Mouse (Mus musculus) R1 (cell line): ENCODE results near the gene Glipr1.
A peak's percentile ranks its signal among the peaks of the same experiment; 100 is the strongest.
"Not testable (repeated sequence)": the region's sequence is repeated elsewhere in the genome, so short reads cannot be mapped to it uniquely, and the experiment has no call there.

Experiments used
- DNase-seq: peaks from one replicate; pipeline ENCODE4 v3.0.0-alpha.2; 2018; ENCODE audit warnings: low read depth, low spot score

Gene Glipr1

GRCm38 (mm10) chr10:112002544-112003215, at the start of gene Glipr1:
Gene Glipr1, minus strand, starts transcription at chr10:112002631.
- no peak for DNase-seq

GRCm38 (mm10) chr10:112051956-112052355, 49.5 kb upstream of the Glipr1 start:
- DNase-seq: not testable (repeated sequence)

- peak; percentile 37 for DNase-seq
Observed at GRCm38 (mm10) chr10:112051220-112051619, 48.8 kb upstream of the Glipr1 start.

GRCm38 (mm10) chr10:112044283-112044682, 41.9 kb upstream of the Glipr1 start:
- not testable (repeated sequence) for DNase-seq

- DNase-seq: not testable (repeated sequence)
Observed at GRCm38 (mm10) chr10:112043523-112043922, 41.1 kb upstream of the Glipr1 start.

GRCm38 (mm10) chr10:112028689-112029088, 26.3 kb upstream of the Glipr1 start:
- not testable (repeated sequence) for DNase-seq

GRCm38 (mm10) chr10:112023585-112023984, 21.2 kb upstream of the Glipr1 start:
- DNase-seq: no peak

GRCm38 (mm10) chr10:112009511-112009910, 7.1 kb upstream of the Glipr1 start:
- DNase-seq: not testable (repeated sequence)

GRCm38 (mm10) chr10:112001756-112002520, 493 bp downstream of the Glipr1 start:
- no peak for DNase-seq

- no peak for DNase-seq
Observed at GRCm38 (mm10) chr10:112001350-112001749, 1.1 kb downstream of the Glipr1 start.

GRCm38 (mm10) chr10:112000568-112000967, 1.9 kb downstream of the Glipr1 start:
- no peak for DNase-seq

GRCm38 (mm10) chr10:111999765-112000164, 2.7 kb downstream of the Glipr1 start:
- DNase-seq: no peak

- DNase-seq: no peak
Observed at GRCm38 (mm10) chr10:111997671-111998070, 4.8 kb downstream of the Glipr1 start.

GRCm38 (mm10) chr10:111996911-111997347, 5.5 kb downstream of the Glipr1 start:
- DNase-seq: no peak

GRCm38 (mm10) chr10:111996549-111996904, 5.9 kb downstream of the Glipr1 start:
- DNase-seq: no peak

GRCm38 (mm10) chr10:111995803-111996548, 6.5 kb downstream of the Glipr1 start:
- DNase-seq: no peak

GRCm38 (mm10) chr10:111986453-111986852, 16.0 kb downstream of the Glipr1 start:
- no peak for DNase-seq

- no peak for DNase-seq
Observed at GRCm38 (mm10) chr10:111983070-111983469, 19.4 kb downstream of the Glipr1 start.

GRCm38 (mm10) chr10:111977584-111977983, 24.8 kb downstream of the Glipr1 start:
- peak; percentile 82 for DNase-seq

- DNase-seq: peak; percentile 99
Observed at GRCm38 (mm10) chr10:111972542-111973361, 29.7 kb downstream of the Glipr1 start, which contains the start of gene Krr1. Gene Krr1, plus strand, starts transcription at chr10:111972664.

GRCm38 (mm10) chr10:111971929-111972328, 30.5 kb downstream of the Glipr1 start:
- no peak for DNase-seq
